Mouse (Mus musculus): ENCODE measurements at regions not wholly inside any gene's neighbourhood (a gene's known extent, or its start where the extent isn't known, plus 50 kb on each side); places are given as distances from the start of the nearest gene placed in this dataset.

- Histone ChIP-seq H3K4me3 (ENCODE audit: low read depth, low read length) (no peak overlapping the region), H3K4me2 (replicated peaks; ENCODE audit: low read depth) (no peak overlapping the region), H3K27ac (replicated peaks) (no peak overlapping the region), H3K36me3 (ENCODE audit: control insufficient read depth, insufficient read depth, low read length) (no peaks in the 10 kb centered on the region), H3K27me3 (ENCODE audit: control insufficient read depth, insufficient read depth, low read length) (no peaks in the 10 kb centered on the region), H3K9ac (ENCODE audit: low read length) (no peak overlapping the region), H3K4me1 (replicated peaks; ENCODE audit: control insufficient read depth, insufficient read depth) (no peaks in the 10 kb centered on the region), H3K9me3 (ENCODE audit: control insufficient read depth, low read length) (no peaks in the 10 kb centered on the region)
- WGBS, result 85% methylated on average over 2 of the region's 2 CpGs
- TF ChIP-seq EP300 (optimal IDR thresholded peaks at IDR 0.05), result no peak
- TF ChIP-seq CTCF (IDR thresholded peaks at IDR 0.05; ENCODE audit: low read depth), result no peak
- DNase-seq (ENCODE audit: low spot score), result no peak
- ATAC-seq (ENCODE audit: low FRiP score, low TSS enrichment), result no peak
Observed at GRCm38 (mm10) chr10:115749844-115750243, 66.8 kb upstream of the Tspan8 start.

- Histone ChIP-seq H3K9me3 (ENCODE audit: control insufficient read depth, low read length) (no peaks in the 10 kb centered on the region), H3K9ac (ENCODE audit: low read length) (no peak overlapping the region), H3K4me3 (ENCODE audit: low read depth, low read length) (no peak overlapping the region), H3K27ac (replicated peaks) (no peak overlapping the region), H3K27me3 (ENCODE audit: control insufficient read depth, insufficient read depth, low read length) (no peaks in the 10 kb centered on the region), H3K36me3 (ENCODE audit: control insufficient read depth, insufficient read depth, low read length) (no peaks in the 10 kb centered on the region), H3K4me1 (replicated peaks; ENCODE audit: control insufficient read depth, insufficient read depth) (no peaks in the 10 kb centered on the region), H3K4me2 (replicated peaks; ENCODE audit: low read depth) (no peak overlapping the region)
- no peak for DNase-seq (ENCODE audit: low spot score)
- ATAC-seq (ENCODE audit: low FRiP score, low TSS enrichment), result no peak
- 87% methylated on average over 5 of the region's 5 CpGs for WGBS
- TF ChIP-seq CTCF (IDR thresholded peaks at IDR 0.05; ENCODE audit: low read depth), result no peak
- TF ChIP-seq EP300 (optimal IDR thresholded peaks at IDR 0.05), result no peak
Observed at GRCm38 (mm10) chr10:115750250-115750649, 66.4 kb upstream of the Tspan8 start.

- no peak overlapping the region for H3K4me2 ChIP-seq (replicated peaks; ENCODE audit: low read depth)
- DNase-seq (ENCODE audit: low spot score) (no peak), ATAC-seq (ENCODE audit: low FRiP score, low TSS enrichment) (no peak)
- no peaks in the 10 kb centered on the region for H3K36me3 ChIP-seq (ENCODE audit: control insufficient read depth, insufficient read depth, low read length)
- no peaks in the 10 kb centered on the region for H3K27me3 ChIP-seq (ENCODE audit: control insufficient read depth, insufficient read depth, low read length)
- H3K4me3 ChIP-seq (ENCODE audit: low read depth, low read length), result no peak overlapping the region
- H3K9me3 ChIP-seq (ENCODE audit: control insufficient read depth, low read length), result no peaks in the 10 kb centered on the region
- H3K9ac ChIP-seq (ENCODE audit: low read length), result no peak overlapping the region
- H3K4me1 ChIP-seq (replicated peaks; ENCODE audit: control insufficient read depth, insufficient read depth), result no peaks in the 10 kb centered on the region
- 64% methylated on average over 1 of the region's 1 CpGs for WGBS
- H3K27ac ChIP-seq (replicated peaks), result no peak overlapping the region
- TF ChIP-seq EP300 (optimal IDR thresholded peaks at IDR 0.05), result no peak
- no peak for TF ChIP-seq CTCF (IDR thresholded peaks at IDR 0.05; ENCODE audit: low read depth)
Observed at GRCm38 (mm10) chr10:115758667-115759066, 58.0 kb upstream of the Tspan8 start.

Measured in stomach, postnatal 0 days (tissue).